Mouse (Mus musculus) heart, postnatal 36 days (tissue): ENCODE results near the gene Exph5. TPM values are rescaled to one million over a fixed set of nuclear protein-coding genes. Genes with fewer than 3 reads are reported as not detected.

ENCODE experiments used
- DNase-seq, 2 experiments: peaks; one replicate each; pipeline ENCODE4 v3.0.0; 2021 to 2022
- intact Hi-C: fragments of 180-260 bp; cut with DNase I; formaldehyde crosslinking; loops from one replicate; pipeline ENCODE4 v1.15.1; 2025
- total RNA-seq, 2 experiments: library from RNA; stranded (reverse); gene quantifications; 2 replicates each; pipeline ENCODE4 v1.2.3; 2021

Exph5 gene
- under 1 TPM; 0.30 to 0.44 TPM for total RNA-seq

GRCm38 (mm10) chr9:53301269-53301720, at the start of gene Exph5:
TSS of gene Exph5 (plus strand) at chr9:53301670.
- intact Hi-C loops, result no loop called here
- no peak for DNase-seq

- intact Hi-C loops, result loop anchor here (1.0 to 5.0 kb wide), 2 partner anchors 144 to 208 kb away; no protein-coding TSS in a partner anchor
- peak; percentile 76 to 85 for DNase-seq
These were observed 47.1 kb upstream of the Exph5 start for GRCm38 (mm10) chr9:53254368-53254767.

GRCm38 (mm10) chr9:53256690-53257305, 44.7 kb upstream of the Exph5 start:
- intact Hi-C loops, result no loop called here
- no peak for DNase-seq

- intact Hi-C loops, result no loop called here
- no peak for DNase-seq
These were observed 43.7 kb upstream of the Exph5 start for GRCm38 (mm10) chr9:53257772-53258171.

GRCm38 (mm10) chr9:53258199-53258598, 43.3 kb upstream of the Exph5 start:
- intact Hi-C loops, result no loop called here

GRCm38 (mm10) chr9:53264387-53264786, 37.1 kb upstream of the Exph5 start:
- no peak for DNase-seq
- intact Hi-C loops, result no loop called here

More at GRCm38 (mm10) chr9:53258199-53258598, 43.3 kb upstream of the Exph5 start:
- DNase-seq, result no peak

GRCm38 (mm10) chr9:53265589-53265988, 35.9 kb upstream of the Exph5 start:
- intact Hi-C loops, result no loop called here
- DNase-seq, result no peak

GRCm38 (mm10) chr9:53268036-53268435, 33.4 kb upstream of the Exph5 start:
- intact Hi-C loops, result no loop called here
- DNase-seq, result no peak

- intact Hi-C loops, result no loop called here
- DNase-seq, result peak in 1 of 2 experiments; percentile 13
These were observed 32.6 kb upstream of the Exph5 start for GRCm38 (mm10) chr9:53268731-53269465.

GRCm38 (mm10) chr9:53269466-53269755, 32.1 kb upstream of the Exph5 start:
- DNase-seq, result no peak
- intact Hi-C loops, result no loop called here

GRCm38 (mm10) chr9:53271281-53272022, 30.0 kb upstream of the Exph5 start:
- intact Hi-C loops, result no loop called here

GRCm38 (mm10) chr9:53272207-53272606, 29.3 kb upstream of the Exph5 start:
- intact Hi-C loops, result no loop called here
- DNase-seq, result no peak

More at GRCm38 (mm10) chr9:53271281-53272022, 30.0 kb upstream of the Exph5 start:
- DNase-seq, result no peak

GRCm38 (mm10) chr9:53272714-53273113, 28.8 kb upstream of the Exph5 start:
- intact Hi-C loops, result no loop called here
- DNase-seq, result no peak

GRCm38 (mm10) chr9:53276381-53276780, 25.1 kb upstream of the Exph5 start:
- intact Hi-C loops, result no loop called here
- DNase-seq, result no peak

- intact Hi-C loops, result no loop called here
- no peak for DNase-seq
These were observed 22.5 kb upstream of the Exph5 start for GRCm38 (mm10) chr9:53278997-53279396.

- intact Hi-C loops, result no loop called here
- no peak for DNase-seq
These were observed 14.7 kb upstream of the Exph5 start for GRCm38 (mm10) chr9:53286793-53287192.

- DNase-seq, result no peak
- intact Hi-C loops, result no loop called here
These were observed 11.5 kb upstream of the Exph5 start for GRCm38 (mm10) chr9:53290006-53290405.

GRCm38 (mm10) chr9:53292833-53293232, 8.6 kb upstream of the Exph5 start:
- no peak for DNase-seq
- intact Hi-C loops, result no loop called here

- intact Hi-C loops, result no loop called here
- no peak for DNase-seq
These were observed 386 bp downstream of the Exph5 start for GRCm38 (mm10) chr9:53301801-53302311.

- no peak for DNase-seq
- intact Hi-C loops, result no loop called here
These were observed 945 bp downstream of the Exph5 start for GRCm38 (mm10) chr9:53302415-53302814.

- DNase-seq, result no peak
- intact Hi-C loops, result no loop called here
These were observed 6.4 kb downstream of the Exph5 start for GRCm38 (mm10) chr9:53307904-53308303.
